Mouse (Mus musculus) adrenal gland, adult 2 months (tissue): ENCODE results near the gene Plp1. TPM values are rescaled to one million over a fixed set of nuclear protein-coding genes. Genes with fewer than 3 reads are reported as not detected.

Experiments
- DNase-seq: peaks from one replicate; pipeline ENCODE4 v3.0.0; 2021
- long read RNA-seq: library from polyadenylated mRNA; stranded (forward); transcript quantifications from one replicate; pipeline ENCODE4 v2.0.0, GENCODE M21; 2021
- polyA plus RNA-seq: library from polyadenylated mRNA; depleted of rRNA; stranded (reverse); fragments of >200 nt; gene quantifications from 2 replicates; pipeline ENCODE4 v1.2.3, GENCODE M21; 2012; rRNA removed
- total RNA-seq, 2 experiments: library from RNA; stranded (reverse); gene quantifications; 2 replicates each; pipeline ENCODE4 v1.2.3; 2021

Gene Plp1
- total RNA-seq = 1 to 10 TPM; 3.6 to 4.0 TPM
- polyA plus RNA-seq = 3.0 and 4.6 TPM in 2 replicates
- long read RNA-seq, partial matches to known transcripts = 1 of 5 reads
- long read RNA-seq, other reads (novel, unspliced or antisense) = 2 of 5 reads

GRCm38 (mm10) chrX:136822371-136822770, at the start of gene Plp1:
Plp1 (plus strand) TSS chrX:136822671.
- no peak for DNase-seq

DNA sequence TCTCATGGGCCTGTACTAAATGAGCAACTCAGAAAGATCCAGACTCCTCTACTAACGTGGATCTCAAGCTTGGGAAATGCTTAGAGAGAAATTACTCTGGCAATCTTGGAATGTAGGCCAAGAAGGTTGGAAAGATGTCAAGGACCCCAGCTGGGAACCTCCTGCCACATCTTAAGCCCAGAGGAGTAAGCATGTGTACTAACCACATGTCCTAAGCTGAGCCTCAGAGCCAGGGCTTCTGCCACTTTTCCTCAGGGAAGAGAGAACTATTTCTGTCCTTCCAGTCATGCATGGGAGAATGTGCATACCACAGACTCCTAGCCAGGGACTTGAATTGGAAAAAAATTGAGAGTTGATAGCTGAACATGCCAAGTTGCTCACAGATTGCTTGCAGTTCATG, 49.4 kb upstream of the Plp1 start:
- no peak for DNase-seq

DNA sequence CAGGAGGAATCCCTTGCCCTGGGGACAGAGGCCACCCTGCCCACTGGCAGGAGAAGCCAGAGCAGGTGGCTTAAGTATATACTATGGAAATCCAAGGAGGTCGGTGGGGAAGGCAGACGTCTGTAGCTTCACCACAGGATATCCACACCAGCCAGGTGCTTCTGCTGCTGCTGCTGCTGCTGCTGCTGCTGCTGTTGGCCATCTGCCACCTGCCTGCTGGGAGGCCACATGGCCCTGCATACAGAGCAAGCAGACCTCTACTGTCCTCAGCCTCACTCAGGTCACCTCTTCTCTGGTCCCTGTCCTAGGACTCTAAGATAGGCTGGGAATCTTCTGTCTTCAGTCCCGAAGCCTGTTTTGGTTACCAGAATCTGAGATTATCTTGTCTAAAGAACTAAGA, 44.4 kb upstream of the Plp1 start:
- no peak for DNase-seq

GRCm38 (mm10) chrX:136779262-136779661, 43.2 kb upstream of the Plp1 start:
- DNase-seq = no peak

DNA sequence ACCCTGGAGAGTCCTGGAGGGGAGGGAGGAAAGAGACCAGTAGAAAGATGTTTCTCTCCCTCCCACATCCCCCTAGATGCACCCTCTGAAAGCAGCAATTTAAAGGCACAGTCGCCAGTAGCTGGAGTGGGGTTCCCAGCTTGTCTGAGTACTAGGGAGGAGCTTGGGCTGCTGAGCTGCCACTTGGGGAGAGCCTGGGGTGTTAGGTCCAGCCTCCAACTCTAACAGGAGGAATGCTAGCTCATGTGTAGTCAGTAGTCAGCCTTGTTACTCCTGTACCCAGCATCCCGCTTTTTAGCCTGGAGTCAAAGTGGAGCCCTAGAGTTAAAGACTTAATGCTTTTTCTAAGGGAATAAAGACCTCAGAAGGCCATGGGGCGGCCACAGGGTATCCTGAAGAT, 42.4 kb upstream of the Plp1 start, which contains the start of gene Glra4:
Glra4 (minus strand) TSS at position 101 of the 400 bp plus-strand sequence.
- no peak for DNase-seq

DNA sequence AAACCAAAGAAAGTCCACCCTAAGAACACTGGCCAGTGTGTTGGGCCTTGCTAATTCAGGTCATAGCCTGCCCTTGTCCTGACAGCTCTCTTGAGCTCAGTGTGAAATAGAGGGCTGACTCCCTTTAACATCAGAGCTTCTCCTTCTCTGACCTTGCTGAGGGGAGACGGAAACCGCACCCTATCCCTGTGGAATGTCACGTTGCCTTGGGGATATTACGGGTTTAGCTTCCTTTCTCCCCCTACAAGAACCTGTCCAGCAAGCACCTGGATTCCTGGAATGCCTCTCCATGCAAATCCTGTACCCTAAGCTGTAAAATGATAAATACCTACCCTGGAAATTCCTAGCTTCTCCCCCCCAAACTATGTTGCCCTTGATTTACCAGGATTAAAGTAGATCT, 33.0 kb upstream of the Plp1 start:
- no peak for DNase-seq

DNA sequence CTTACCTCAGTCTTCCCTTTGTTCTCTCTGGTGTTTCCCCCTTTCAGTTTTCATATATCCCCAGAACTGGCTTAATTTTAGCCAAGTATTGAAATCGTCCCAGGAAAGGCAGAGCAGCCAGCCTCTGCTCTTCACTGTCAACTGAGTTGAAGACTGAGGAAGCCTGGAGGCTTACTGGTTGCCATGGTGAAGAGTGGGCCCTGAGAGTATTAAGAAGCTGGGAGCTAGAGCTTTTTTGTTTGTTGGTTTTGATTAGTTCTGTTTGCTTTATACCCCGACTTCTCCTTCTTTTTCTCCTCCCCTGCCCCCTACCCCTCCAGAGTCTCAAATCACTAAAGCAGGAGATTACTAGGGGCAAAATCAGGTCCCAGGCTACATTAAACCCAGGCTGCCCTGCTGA, 25.2 kb upstream of the Plp1 start:
- DNase-seq = no peak

GRCm38 (mm10) chrX:136819752-136820151, 2.7 kb upstream of the Plp1 start:
- peak; percentile 11 for DNase-seq

GRCm38 (mm10) chrX:136820250-136820649, 2.2 kb upstream of the Plp1 start:
- peak; percentile 60 for DNase-seq

- no peak for DNase-seq
Observed at GRCm38 (mm10) chrX:136825016-136825415, 2.5 kb downstream of the Plp1 start.

- no peak for DNase-seq
Observed at GRCm38 (mm10) chrX:136828610-136829009, 6.1 kb downstream of the Plp1 start.

GRCm38 (mm10) chrX:136850300-136850699, 27.8 kb downstream of the Plp1 start:
- DNase-seq = no peak

GRCm38 (mm10) chrX:136868061-136869040, 45.9 kb downstream of the Plp1 start, which contains the start of gene Rab9b:
Rab9b (minus strand) TSS chrX:136868755.
- peak; percentile 19 for DNase-seq

Other genes starting within 250 kb of the Plp1 start
- 10 to 100 TPM; 25.1 to 43.3 TPM for gene Tceal3, start 231.8 kb upstream of the Plp1 start, total RNA-seq
- 4.9 and 8.0 TPM in 2 replicates for gene Tceal3, start 231.8 kb upstream of the Plp1 start, polyA plus RNA-seq
- gene Tceal1, start 114.7 kb upstream of the Plp1 start, total RNA-seq = 10 to 100 TPM; 10.3 to 11.8 TPM
- 0.81 and 1.1 TPM in 2 replicates for gene Tceal1, start 114.7 kb upstream of the Plp1 start, polyA plus RNA-seq
- gene Morf4l2, start 79.0 kb upstream of the Plp1 start, total RNA-seq = 100 to 1,000 TPM; 323 to 342 TPM
- gene Morf4l2, start 79.0 kb upstream of the Plp1 start, polyA plus RNA-seq = 10.3 and 10.5 TPM in 2 replicates
- gene Glra4, start 42.5 kb upstream of the Plp1 start, total RNA-seq = under 1 TPM; 0.14 TPM
- gene Glra4, start 42.5 kb upstream of the Plp1 start, polyA plus RNA-seq = not detected in 2 replicates
- gene Rab9b, start 46.1 kb downstream of the Plp1 start, total RNA-seq = under 1 TPM; 0.12 to 0.66 TPM
- gene Rab9b, start 46.1 kb downstream of the Plp1 start, polyA plus RNA-seq = 0.08 and 0.11 TPM in 2 replicates
- gene H2bfm, start 104.7 kb downstream of the Plp1 start, total RNA-seq = not detected
- gene H2bfm, start 104.7 kb downstream of the Plp1 start, polyA plus RNA-seq = not detected in 2 replicates
- gene Tmsb15b2, start 152.8 kb downstream of the Plp1 start, total RNA-seq = 10 to 100 TPM; 15.2 to 22.7 TPM
- gene Tmsb15b2, start 152.8 kb downstream of the Plp1 start, polyA plus RNA-seq = not detected in 2 replicates
- 1 to 10 TPM in 1 of 2 experiments, under 1 TPM in 1; 0.52 to 2.4 TPM for gene Tmsb15l, start 154.2 kb downstream of the Plp1 start, total RNA-seq
- 0.23 and 0.65 TPM in 2 replicates for gene Tmsb15l, start 154.2 kb downstream of the Plp1 start, polyA plus RNA-seq
- 1 to 10 TPM in 1 of 2 experiments, under 1 TPM in 1; 0.89 to 7.3 TPM for gene Tmsb15b1, start 154.2 kb downstream of the Plp1 start, total RNA-seq
- gene Tmsb15b1, start 154.2 kb downstream of the Plp1 start, polyA plus RNA-seq = not detected in 2 replicates
- gene Zcchc18, start 170.5 kb downstream of the Plp1 start, total RNA-seq = 10 to 100 TPM in 1 of 2 experiments, 1 to 10 TPM in 1; 8.9 to 16.9 TPM
- 1.7 and 2.8 TPM in 2 replicates for gene Zcchc18, start 170.5 kb downstream of the Plp1 start, polyA plus RNA-seq
- gene Slc25a53, start 215.6 kb downstream of the Plp1 start, total RNA-seq = 1 to 10 TPM; 5.7 to 6.1 TPM
- 1.1 and 1.3 TPM in 2 replicates for gene Slc25a53, start 215.6 kb downstream of the Plp1 start, polyA plus RNA-seq
- 1 to 10 TPM; 4.6 to 6.5 TPM for gene Fam199x, start 226.9 kb downstream of the Plp1 start, total RNA-seq
- gene Fam199x, start 226.9 kb downstream of the Plp1 start, polyA plus RNA-seq = 0.55 and 0.58 TPM in 2 replicates